Comparison of ENCODE assay signal across 12 mouse cellular contexts in the genomic region with DNA sequence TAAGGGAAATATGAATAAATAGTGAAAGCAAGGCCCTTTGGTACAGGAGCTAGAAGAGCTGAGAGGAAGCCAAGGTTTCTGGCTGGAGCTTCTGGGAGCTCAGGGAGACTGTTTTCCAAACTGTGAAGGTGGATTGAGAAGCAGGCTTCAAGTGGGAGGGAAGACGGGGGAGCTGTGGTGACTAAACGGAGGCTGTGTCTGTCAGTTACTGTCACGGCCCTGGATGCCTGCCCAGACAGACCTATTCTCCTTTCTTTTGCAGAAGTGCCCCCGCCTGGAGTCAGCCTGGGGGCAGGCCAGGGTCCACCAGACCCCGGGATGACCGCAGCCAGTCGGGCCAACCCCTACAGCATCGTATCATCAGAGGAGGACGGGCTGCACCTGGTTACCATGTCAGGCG. TPM values are rescaled to one million over a fixed set of nuclear protein-coding genes. Genes with fewer than 3 reads are reported as not detected.
DNase-seq lines count a peak whose midpoint lies in the region; ATAC-seq and TF ChIP-seq lines count a peak whose summit lies in the region.
"Had no signal": no experiment of that assay in that cellular context is flagged by ENCODE, and none has a peak within 500 bp of the region (broad histone marks: within the 10 kb centered on the region; RNA-seq: fewer than 3 reads in every experiment).

No protein-coding gene starts in this region.

- no peaks in the 10 kb centered on the region for H3K27me3 ChIP-seq in heart, postnatal 0 days (ENCODE audit: control insufficient read depth, insufficient read depth, low read length)
- peaks cover 6% of the 10 kb centered on the region; the same call in 1 of the 2 replicates for H3K27me3 ChIP-seq in heart, embryonic 10.5 days (ENCODE audit: insufficient read depth, poor library complexity, severe bottlenecking)
- no peaks in the 10 kb centered on the region for H3K27me3 ChIP-seq in lung, postnatal 0 days (replicated peaks; ENCODE audit: insufficient read depth, low read length)
- H3K27me3 ChIP-seq: embryonic facial prominence, embryonic 15.5 days; kidney, embryonic 15.5 days; limb, embryonic 15.5 days had no signal

- no peak for TF ChIP-seq CTCF in heart, postnatal 0 days (IDR thresholded peaks at IDR 0.05; ENCODE audit: low read depth)
- TF ChIP-seq CTCF in lung, postnatal 0 days (IDR thresholded peaks at IDR 0.05), result no peak

- H3K9ac ChIP-seq in heart, postnatal 0 days (replicated peaks; ENCODE audit: low read depth, low read length), result no peak overlapping the region
- no peak overlapping the region for H3K9ac ChIP-seq in lung, postnatal 0 days (replicated peaks; ENCODE audit: low read depth)
- H3K9ac ChIP-seq: embryonic facial prominence, embryonic 15.5 days; kidney, embryonic 15.5 days; limb, embryonic 15.5 days had no signal

- no peak overlapping the region for H3K4me2 ChIP-seq in heart, postnatal 0 days (ENCODE audit: low read depth, low read length)
- no peak overlapping the region for H3K4me2 ChIP-seq in lung, postnatal 0 days (replicated peaks; ENCODE audit: low read depth, low read length)
- H3K4me2 ChIP-seq: embryonic facial prominence, embryonic 15.5 days; kidney, embryonic 15.5 days; limb, embryonic 15.5 days had no signal

- no peak for TF ChIP-seq EP300 in heart, postnatal 0 days (IDR thresholded peaks at IDR 0.05; ENCODE audit: low read depth)
- TF ChIP-seq EP300 in lung, postnatal 0 days (IDR thresholded peaks at IDR 0.05), result no peak

- H3K4me1 ChIP-seq in heart, postnatal 0 days (ENCODE audit: control insufficient read depth, insufficient read depth), result peaks cover 8% of the 10 kb centered on the region; the same call in 1 of the 2 replicates
- peaks cover 36% of the 10 kb centered on the region for H3K4me1 ChIP-seq in heart, embryonic 10.5 days
- no peaks in the 10 kb centered on the region for H3K4me1 ChIP-seq in lung, postnatal 0 days (ENCODE audit: insufficient read depth, low read depth, low read length)
- H3K4me1 ChIP-seq: embryonic facial prominence, embryonic 15.5 days had no signal

- no peaks in the 10 kb centered on the region for H3K9me3 ChIP-seq in heart, postnatal 0 days (replicated peaks; ENCODE audit: control insufficient read depth, low read length)
- no peaks in the 10 kb centered on the region for H3K9me3 ChIP-seq in heart, embryonic 10.5 days
- H3K9me3 ChIP-seq in lung, postnatal 0 days (ENCODE audit: low read length), result no peaks in the 10 kb centered on the region
- H3K9me3 ChIP-seq: embryonic facial prominence, embryonic 15.5 days; kidney, embryonic 15.5 days; limb, embryonic 15.5 days had no signal

- DNase-seq in heart, postnatal 0 days (ENCODE audit: low spot score), result no peak
- DNase-seq in heart, embryonic 10.5 days (ENCODE audit: low spot score), result no peak
- DNase-seq in cerebellum, postnatal 25 days, result peak; percentile 49 to 70
- peak; percentile 54 to 56 for DNase-seq in layer of hippocampus, adult 18-20 months (ENCODE audit: low spot score in 2 of 2)
- peak; percentile 78 to 86 for DNase-seq in right cerebral cortex, adult 2 months (ENCODE audit: low spot score in 2 of 2)
- DNase-seq in lung, postnatal 0 days (ENCODE audit: low spot score), result no peak
- DNase-seq in B cell, adult 2 months, result no peak

- H3K36me3 ChIP-seq in heart, postnatal 0 days (replicated peaks; ENCODE audit: control insufficient read depth, insufficient read depth, low read length), result peaks cover 7% of the 10 kb centered on the region; the same call in 1 of the 2 replicates
- no peaks in the 10 kb centered on the region for H3K36me3 ChIP-seq in heart, embryonic 10.5 days
- H3K36me3 ChIP-seq in lung, postnatal 0 days (ENCODE audit: insufficient read depth, low read length), result no peaks in the 10 kb centered on the region
- H3K36me3 ChIP-seq: embryonic facial prominence, embryonic 15.5 days; kidney, embryonic 15.5 days; limb, embryonic 15.5 days had no signal

- 60% methylated on average over 10 of the region's 10 CpGs for WGBS in heart, postnatal 0 days
- 76% methylated on average over 10 of the region's 10 CpGs for WGBS in heart, embryonic 10.5 days
- WGBS in lung, postnatal 0 days, result 83% methylated on average over 10 of the region's 10 CpGs

- peak overlapping the region; percentile 30; the same call in 1 of the 2 replicates for H3K27ac ChIP-seq in heart, postnatal 0 days (ENCODE audit: low read depth)
- H3K27ac ChIP-seq in heart, embryonic 10.5 days, result no peak overlapping the region
- no peak overlapping the region for H3K27ac ChIP-seq in lung, postnatal 0 days (ENCODE audit: low read length)
- H3K27ac ChIP-seq: embryonic facial prominence, embryonic 15.5 days; kidney, embryonic 15.5 days; limb, embryonic 15.5 days had no signal

- no peak overlapping the region for H3K4me3 ChIP-seq in heart, postnatal 0 days (ENCODE audit: low read depth, low read length)
- no peak overlapping the region for H3K4me3 ChIP-seq in heart, embryonic 10.5 days
- H3K4me3 ChIP-seq in lung, postnatal 0 days (ENCODE audit: low read depth, low read length), result no peak overlapping the region
- H3K4me3 ChIP-seq: embryonic facial prominence, embryonic 15.5 days; kidney, embryonic 15.5 days; limb, embryonic 15.5 days had no signal

- ATAC-seq in heart, postnatal 0 days (ENCODE audit: insufficient read depth, low read depth), result no peak
- no peak for ATAC-seq in lung, postnatal 0 days

RNA-seq across cellular contexts. Expression of gene Kcnj12, which starts 46.5 kb away (rescaled TPM):
- 38.9 and 69.3 TPM in 2 replicates for total RNA-seq in heart, postnatal 0 days (2014; rRNA removed; ENCODE audit: low replicate concordance)
- polyA plus RNA-seq in heart, postnatal 0 days (2015; fragmentation: Nextera tagmentation; extraction: Ambion mirVana), result 9.5 and 10.8 TPM in 2 replicates
- polyA plus RNA-seq in heart, embryonic 10.5 days (2016; fragmentation: Nextera tagmentation; extraction: Ambion mirVana), result 1.4 and 1.7 TPM in 2 replicates
- total RNA-seq in layer of hippocampus, adult 18-20 months (2021), result 1 to 10 TPM; 6.6 to 8.8 TPM
- 0.33 and 0.61 TPM in 2 replicates for polyA plus RNA-seq in lung, postnatal 0 days (2015; fragmentation: Nextera tagmentation; extraction: Ambion mirVana)
- total RNA-seq: hematopoietic stem cell, adult 5-6 weeks; megakaryocyte-erythroid progenitor cell, adult 5-6 weeks had no signal

RNA-seq across cellular contexts. Expression of gene Tnfrsf13b, which starts 57.7 kb away (rescaled TPM):
- total RNA-seq in heart, postnatal 0 days (2014; rRNA removed; ENCODE audit: low replicate concordance), result 0.08 and 3.9 TPM in 2 replicates
- polyA plus RNA-seq in heart, postnatal 0 days (2015; fragmentation: Nextera tagmentation; extraction: Ambion mirVana), result 1.0 and 1.5 TPM in 2 replicates
- 1.1 and 1.2 TPM in 2 replicates for polyA plus RNA-seq in heart, embryonic 10.5 days (2016; fragmentation: Nextera tagmentation; extraction: Ambion mirVana)
- total RNA-seq in layer of hippocampus, adult 18-20 months (2021), result under 1 TPM; 0.67 to 0.79 TPM
- polyA plus RNA-seq in lung, postnatal 0 days (2015; fragmentation: Nextera tagmentation; extraction: Ambion mirVana), result 8.5 and 10.8 TPM in 2 replicates

Comparison
In these comparisons a context has a peak if more than half of its experiments do, and no peak if none do; other contexts are left out.
1. DNase-seq: peak in cerebellum, postnatal 25 days (2 of 2), layer of hippocampus, adult 18-20 months (2 of 2) and right cerebral cortex, adult 2 months (2 of 2); none in heart, postnatal 0 days (single experiment), heart, embryonic 10.5 days (single experiment), lung, postnatal 0 days (single experiment) and B cell, adult 2 months (0 of 2).